Mouse (Mus musculus): Measurements from ENCODE around the gene Birc2. TPM values are rescaled to one million over a fixed set of nuclear protein-coding genes. Genes with fewer than 3 reads are reported as not detected.

Birc2 gene
- polyA plus RNA-seq, 1 experiment from 2014 or later = 32.7 TPM

DNA sequence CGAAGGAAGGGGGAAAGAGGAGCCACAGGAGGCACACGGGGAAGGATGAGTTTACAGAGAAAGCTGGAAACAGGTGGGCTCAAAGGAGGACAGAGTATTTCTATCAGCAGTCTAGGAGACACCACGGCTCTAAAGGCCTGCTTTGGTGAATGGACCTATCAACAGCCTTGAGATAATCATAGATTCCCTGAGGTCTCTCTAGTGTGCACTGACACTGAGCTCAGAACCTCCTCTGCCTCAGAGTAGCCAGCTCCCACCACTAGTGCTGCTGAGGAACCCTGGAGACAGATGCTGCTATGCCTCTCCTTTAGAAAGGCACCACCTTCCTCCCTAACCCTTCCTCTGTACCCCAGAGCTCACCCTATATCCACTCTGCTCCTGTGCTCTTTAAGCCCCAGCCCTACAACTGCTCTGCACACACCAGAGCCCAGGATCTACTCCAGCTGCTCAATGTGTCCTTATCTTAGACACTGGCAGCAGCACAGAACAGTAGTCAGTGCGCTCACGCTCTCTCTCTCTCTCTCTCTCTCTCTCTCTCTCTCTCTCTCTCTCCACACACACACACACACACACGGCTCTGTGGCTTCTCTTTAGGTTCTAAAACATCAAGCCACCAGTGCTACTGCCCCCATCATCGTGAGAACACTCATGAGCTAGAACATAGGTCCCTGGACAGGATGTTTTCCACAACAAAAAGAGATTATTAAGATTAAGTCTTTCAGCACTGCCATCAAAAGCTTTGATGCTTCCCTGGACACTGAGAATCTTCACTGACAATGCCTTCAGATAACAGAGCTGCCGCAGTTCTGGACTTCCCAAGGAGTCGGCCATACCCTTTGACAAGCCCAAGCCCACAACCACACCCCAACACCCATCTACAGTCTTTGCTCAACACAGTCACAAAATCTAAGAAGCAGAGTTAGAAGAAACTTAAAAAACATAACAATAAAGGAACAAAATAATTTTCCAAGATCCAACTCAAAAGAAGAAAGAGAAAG, 7.0 kb downstream of the Birc2 start:
- no peak overlapping the region for H3K27ac ChIP-seq (ENCODE audit: low read length)
- 75% methylated on average over 9 of the region's 9 CpGs for WGBS

DNA sequence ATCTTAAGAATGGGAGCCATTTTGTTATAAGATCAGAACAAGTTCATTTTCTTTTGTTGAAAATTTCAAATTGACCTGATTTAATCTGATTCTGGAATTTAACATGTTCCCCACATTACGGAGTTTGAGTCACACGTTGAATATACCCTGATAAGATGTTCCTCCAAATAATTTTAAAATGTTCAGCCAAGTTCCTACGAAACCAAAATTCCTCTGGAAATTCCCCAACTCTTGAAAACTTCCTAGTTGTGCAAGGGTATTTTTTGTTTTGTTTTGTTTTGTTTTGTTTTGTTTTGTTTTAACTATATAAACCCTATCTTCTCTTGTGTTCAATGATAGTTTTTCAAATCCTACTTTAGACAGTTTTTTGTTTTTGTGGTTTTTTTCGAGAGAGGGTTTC, 8.2 kb downstream of the Birc2 start:
- Histone ChIP-seq H3K36me3 (ENCODE audit: control insufficient read depth, insufficient read depth, low read length) (peaks cover 8% of the 10 kb centered on the region), H3K4me2 (ENCODE audit: low read depth, low read length) (no peak overlapping the region), H3K4me1 (replicated peaks; ENCODE audit: control insufficient read depth, insufficient read depth, low read length) (peaks cover 13% of the 10 kb centered on the region), H3K4me3 (ENCODE audit: low read length) (no peak overlapping the region), H3K27me3 (ENCODE audit: control insufficient read depth, insufficient read depth, low read depth, low read length) (no peaks in the 10 kb centered on the region), H3K9ac (ENCODE audit: low read length) (no peak overlapping the region), H3K9me3 (ENCODE audit: control insufficient read depth, low read length) (no peaks in the 10 kb centered on the region), H3K27ac (ENCODE audit: low read length) (no peak overlapping the region)
- no peak for ATAC-seq (ENCODE audit: low read depth)
- WGBS = 79% methylated on average over 4 of the region's 4 CpGs

More for the DNA sequence above, 7.0 kb downstream of the Birc2 start:
- Histone ChIP-seq H3K36me3 (ENCODE audit: control insufficient read depth, insufficient read depth, low read length) (peaks cover 12% of the 10 kb centered on the region), H3K27me3 (ENCODE audit: control insufficient read depth, insufficient read depth, low read depth, low read length) (no peaks in the 10 kb centered on the region), H3K9me3 (ENCODE audit: control insufficient read depth, low read length) (no peaks in the 10 kb centered on the region), H3K4me1 (replicated peaks; ENCODE audit: control insufficient read depth, insufficient read depth, low read length) (peaks cover 13% of the 10 kb centered on the region), H3K4me2 (ENCODE audit: low read depth, low read length) (no peak overlapping the region), H3K9ac (ENCODE audit: low read length) (no peak overlapping the region), H3K4me3 (ENCODE audit: low read length) (no peak overlapping the region)
- ATAC-seq (ENCODE audit: low read depth) = peak; percentile 71; the same call in 1 of the 2 replicates

DNA sequence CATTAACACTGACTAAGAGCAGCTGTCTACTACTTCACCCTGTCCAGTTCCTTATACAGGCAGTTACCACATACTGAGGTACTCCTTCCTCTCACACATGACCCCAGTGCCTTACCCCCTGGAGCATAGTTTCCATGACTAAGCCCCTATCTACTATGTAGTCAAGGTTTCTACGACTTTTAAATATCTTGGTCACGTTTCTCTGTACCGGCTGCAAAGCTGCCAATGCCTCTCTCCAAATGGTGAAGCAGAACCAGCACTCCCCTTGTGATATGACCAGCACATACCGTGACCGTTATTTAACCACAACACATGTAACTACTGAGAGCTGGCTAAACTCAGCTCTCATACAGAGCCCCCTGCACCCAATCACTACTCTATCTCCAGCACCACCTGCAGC, 11.9 kb downstream of the Birc2 start:
- H3K9me3 ChIP-seq (ENCODE audit: control insufficient read depth, low read length) = no peaks in the 10 kb centered on the region
- whole genome bisulfite sequencing = 93% methylated on average over 5 of the region's 5 CpGs
- no peak overlapping the region for H3K9ac ChIP-seq (ENCODE audit: low read length)
- no peak overlapping the region for H3K4me3 ChIP-seq (ENCODE audit: low read length)
- no peak overlapping the region for H3K4me2 ChIP-seq (ENCODE audit: low read depth, low read length)
- ATAC-seq (ENCODE audit: low read depth) = no peak
- H3K27me3 ChIP-seq (ENCODE audit: control insufficient read depth, insufficient read depth, low read depth, low read length) = no peaks in the 10 kb centered on the region
- no peak overlapping the region for H3K27ac ChIP-seq (ENCODE audit: low read length)
- H3K4me1 ChIP-seq (replicated peaks; ENCODE audit: control insufficient read depth, insufficient read depth, low read length) = peaks cover 4% of the 10 kb centered on the region; the same call in 1 of the 2 replicates
- peaks cover 8% of the 10 kb centered on the region for H3K36me3 ChIP-seq (ENCODE audit: control insufficient read depth, insufficient read depth, low read length)

DNA sequence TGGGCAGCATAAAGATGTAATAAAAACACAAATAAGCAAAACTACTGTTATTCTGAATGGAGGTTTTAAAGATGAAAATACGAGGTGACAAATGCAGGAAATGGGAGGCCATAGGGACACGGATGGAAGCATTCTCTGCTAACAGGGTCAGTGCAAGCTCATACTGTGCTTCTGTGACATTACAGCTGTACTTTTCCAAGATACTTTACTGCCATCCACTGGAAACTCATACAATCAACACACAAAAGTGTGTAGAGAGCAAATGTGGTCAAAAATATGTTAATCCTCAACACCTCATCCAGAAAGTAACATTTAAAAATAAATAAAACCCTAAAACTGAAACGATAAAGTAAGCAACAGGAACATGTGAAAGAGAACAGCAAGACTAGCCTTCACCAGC, 14.1 kb downstream of the Birc2 start:
- peaks cover 20% of the 10 kb centered on the region for H3K36me3 ChIP-seq (ENCODE audit: control insufficient read depth, insufficient read depth, low read length)
- no peak overlapping the region for H3K27ac ChIP-seq (ENCODE audit: low read length)
- no peak for ATAC-seq (ENCODE audit: low read depth)
- H3K9me3 ChIP-seq (ENCODE audit: control insufficient read depth, low read length) = no peaks in the 10 kb centered on the region
- no peak overlapping the region for H3K4me2 ChIP-seq (ENCODE audit: low read depth, low read length)
- no peak overlapping the region for H3K4me3 ChIP-seq (ENCODE audit: low read length)
- WGBS = 63% methylated on average over 3 of the region's 3 CpGs
- H3K27me3 ChIP-seq (ENCODE audit: control insufficient read depth, insufficient read depth, low read depth, low read length) = no peaks in the 10 kb centered on the region
- no peak overlapping the region for H3K9ac ChIP-seq (ENCODE audit: low read length)
- no peaks in the 10 kb centered on the region for H3K4me1 ChIP-seq (replicated peaks; ENCODE audit: control insufficient read depth, insufficient read depth, low read length)

DNA sequence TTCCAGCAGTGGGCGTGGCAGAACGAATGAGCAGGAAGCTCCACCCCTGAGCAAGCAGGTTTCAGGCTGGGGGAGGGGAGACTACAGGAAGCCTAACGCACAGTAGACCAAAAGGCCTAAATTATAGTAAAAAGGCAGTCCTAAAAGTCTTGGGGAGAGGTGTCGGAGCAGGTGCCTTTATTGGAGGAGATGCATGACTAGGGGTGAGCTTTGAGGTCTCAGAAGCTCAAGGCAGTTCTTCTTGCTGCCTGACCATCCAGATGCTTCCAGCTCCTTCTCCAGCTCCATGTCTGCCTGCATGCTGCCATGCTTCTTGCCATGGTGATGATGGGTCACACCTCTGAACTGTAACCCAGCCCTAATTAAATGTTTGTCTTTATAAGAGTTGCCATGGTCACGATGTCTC, 31.8 kb downstream of the Birc2 start:
- Histone ChIP-seq H3K27ac (ENCODE audit: low read length) (no peak overlapping the region), H3K9me3 (ENCODE audit: control insufficient read depth, low read length) (no peaks in the 10 kb centered on the region), H3K4me2 (ENCODE audit: low read depth, low read length) (no peak overlapping the region), H3K9ac (ENCODE audit: low read length) (no peak overlapping the region), H3K4me1 (replicated peaks; ENCODE audit: control insufficient read depth, insufficient read depth, low read length) (no peaks in the 10 kb centered on the region), H3K36me3 (ENCODE audit: control insufficient read depth, insufficient read depth, low read length) (no peaks in the 10 kb centered on the region), H3K27me3 (ENCODE audit: control insufficient read depth, insufficient read depth, low read depth, low read length) (no peaks in the 10 kb centered on the region), H3K4me3 (ENCODE audit: low read length) (no peak overlapping the region)
- WGBS = 75% methylated on average over 3 of the region's 5 CpGs
- no peak for ATAC-seq (ENCODE audit: low read depth)

DNA sequence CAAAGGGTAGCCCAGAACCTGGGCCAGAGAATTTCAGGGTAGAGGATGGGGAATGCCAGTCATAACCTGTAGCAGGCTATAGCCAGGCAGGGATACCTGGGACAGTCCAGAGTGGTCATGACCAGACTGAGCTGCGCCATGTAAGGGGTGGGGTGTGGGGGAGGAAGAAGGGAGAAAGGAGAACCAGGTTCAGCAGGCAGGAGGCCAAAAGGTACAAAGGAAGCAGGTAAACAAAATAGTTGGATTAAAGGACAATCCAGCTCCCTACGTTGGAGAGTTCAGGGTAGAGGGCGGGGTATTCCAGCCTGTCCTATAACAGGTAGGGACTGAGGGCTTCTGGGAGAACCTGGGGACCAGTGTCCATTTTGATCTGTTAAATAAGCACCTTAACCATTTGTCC, 38.3 kb downstream of the Birc2 start:
- H3K9ac ChIP-seq (ENCODE audit: low read length) = no peak overlapping the region
- no peak overlapping the region for H3K27ac ChIP-seq (ENCODE audit: low read length)
- no peaks in the 10 kb centered on the region for H3K4me1 ChIP-seq (replicated peaks; ENCODE audit: control insufficient read depth, insufficient read depth, low read length)
- H3K9me3 ChIP-seq (ENCODE audit: control insufficient read depth, low read length) = no peaks in the 10 kb centered on the region
- WGBS = 83% methylated on average over 3 of the region's 3 CpGs
- peaks cover 4% of the 10 kb centered on the region for H3K36me3 ChIP-seq (ENCODE audit: control insufficient read depth, insufficient read depth, low read length)
- no peaks in the 10 kb centered on the region for H3K27me3 ChIP-seq (ENCODE audit: control insufficient read depth, insufficient read depth, low read depth, low read length)
- no peak overlapping the region for H3K4me3 ChIP-seq (ENCODE audit: low read length)
- H3K4me2 ChIP-seq (ENCODE audit: low read depth, low read length) = no peak overlapping the region
- no peak for ATAC-seq (ENCODE audit: low read depth)

DNA sequence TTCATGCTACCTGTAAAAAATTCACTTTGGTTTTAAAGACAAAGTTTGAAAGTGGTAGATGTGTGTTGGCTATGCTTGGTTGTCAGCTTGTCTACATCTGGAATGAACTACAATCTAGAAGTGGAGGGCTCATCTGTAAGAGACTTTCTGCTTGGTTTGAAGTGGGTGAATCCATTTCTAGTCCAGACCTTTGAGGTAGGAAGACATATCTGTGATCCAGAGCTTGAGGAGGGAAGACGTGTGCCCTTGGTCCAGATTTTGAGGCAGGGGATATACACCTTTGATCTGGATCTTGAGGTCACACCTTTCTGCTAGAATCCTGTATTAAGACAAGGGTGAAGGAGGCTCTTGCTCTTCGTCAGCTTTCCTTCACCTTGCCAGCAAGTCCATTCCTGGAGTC, 39.3 kb downstream of the Birc2 start:
- 77% methylated on average over 2 of the region's 2 CpGs for WGBS
- Histone ChIP-seq H3K4me3 (ENCODE audit: low read length) (no peak overlapping the region), H3K4me1 (replicated peaks; ENCODE audit: control insufficient read depth, insufficient read depth, low read length) (no peaks in the 10 kb centered on the region), H3K27ac (ENCODE audit: low read length) (no peak overlapping the region), H3K27me3 (ENCODE audit: control insufficient read depth, insufficient read depth, low read depth, low read length) (no peaks in the 10 kb centered on the region), H3K36me3 (ENCODE audit: control insufficient read depth, insufficient read depth, low read length) (peaks cover 7% of the 10 kb centered on the region), H3K9me3 (ENCODE audit: control insufficient read depth, low read length) (no peaks in the 10 kb centered on the region), H3K4me2 (ENCODE audit: low read depth, low read length) (no peak overlapping the region), H3K9ac (ENCODE audit: low read length) (no peak overlapping the region)
- ATAC-seq (ENCODE audit: low read depth) = no peak

DNA sequence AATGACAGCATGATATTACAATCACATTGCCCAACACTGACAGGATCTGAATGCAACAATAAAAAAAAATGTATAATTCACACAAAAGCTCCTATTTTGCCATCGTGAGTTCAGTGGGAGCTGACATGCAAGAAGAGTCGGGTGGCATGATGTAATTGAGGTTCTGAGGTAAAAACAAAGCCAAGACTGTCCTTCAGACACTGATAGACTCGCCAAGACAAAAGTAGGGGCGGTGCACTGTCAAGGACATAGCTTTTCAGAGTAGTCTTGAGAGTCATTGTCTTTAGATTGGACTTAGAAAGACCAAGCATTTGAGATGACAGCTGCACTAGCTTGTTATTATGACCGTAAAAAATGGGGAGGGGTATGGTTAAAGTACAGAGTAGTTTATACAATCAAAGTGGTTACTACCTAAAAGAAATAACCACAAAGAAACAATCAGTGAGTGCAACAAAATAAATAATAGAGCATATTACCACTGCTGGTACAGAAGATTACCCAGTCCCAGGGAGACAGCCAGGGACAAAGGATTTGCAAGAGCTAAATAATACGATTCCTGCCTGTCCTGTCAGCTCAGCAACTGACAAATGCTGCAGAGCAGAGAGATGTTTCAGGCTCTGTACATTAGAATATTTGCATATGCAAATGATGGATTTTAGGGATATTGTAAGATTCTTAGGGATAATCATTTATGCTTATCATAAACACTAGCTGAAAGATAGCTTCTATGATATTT, 40.6 kb downstream of the Birc2 start:
- WGBS = 72% methylated on average over 6 of the region's 6 CpGs
- no peaks in the 10 kb centered on the region for H3K9me3 ChIP-seq (ENCODE audit: control insufficient read depth, low read length)
- H3K27me3 ChIP-seq (ENCODE audit: control insufficient read depth, insufficient read depth, low read depth, low read length) = no peaks in the 10 kb centered on the region
- no peak overlapping the region for H3K27ac ChIP-seq (ENCODE audit: low read length)
- H3K4me2 ChIP-seq (ENCODE audit: low read depth, low read length) = no peak overlapping the region
- ATAC-seq (ENCODE audit: low read depth) = no peak
- peaks cover 10% of the 10 kb centered on the region for H3K36me3 ChIP-seq (ENCODE audit: control insufficient read depth, insufficient read depth, low read length)
- no peaks in the 10 kb centered on the region for H3K4me1 ChIP-seq (replicated peaks; ENCODE audit: control insufficient read depth, insufficient read depth, low read length)
- no peak overlapping the region for H3K9ac ChIP-seq (ENCODE audit: low read length)
- H3K4me3 ChIP-seq (ENCODE audit: low read length) = no peak overlapping the region

DNA sequence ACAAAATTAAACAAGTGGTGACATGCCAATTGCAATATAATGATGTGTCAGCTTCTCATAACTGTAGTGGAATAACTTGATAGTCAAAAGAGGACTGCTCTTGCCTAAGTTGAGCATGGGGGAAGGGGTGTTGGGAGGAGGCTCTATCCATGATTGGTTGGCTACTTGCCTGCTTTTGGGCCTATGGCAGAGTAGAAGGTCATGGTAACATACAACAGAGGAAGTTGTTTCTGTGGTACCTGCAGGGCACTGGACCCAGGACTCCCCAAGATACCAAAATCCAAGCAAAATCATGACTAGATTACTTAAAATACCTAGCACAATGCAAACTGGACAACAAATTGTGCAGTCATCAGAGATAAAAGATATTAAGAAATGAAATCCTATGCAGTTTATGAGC, 41.3 kb downstream of the Birc2 start:
- Histone ChIP-seq H3K9me3 (ENCODE audit: control insufficient read depth, low read length) (no peaks in the 10 kb centered on the region), H3K4me3 (ENCODE audit: low read length) (no peak overlapping the region), H3K9ac (ENCODE audit: low read length) (no peak overlapping the region), H3K27ac (ENCODE audit: low read length) (no peak overlapping the region), H3K36me3 (ENCODE audit: control insufficient read depth, insufficient read depth, low read length) (peaks cover 13% of the 10 kb centered on the region), H3K27me3 (ENCODE audit: control insufficient read depth, insufficient read depth, low read depth, low read length) (no peaks in the 10 kb centered on the region), H3K4me1 (replicated peaks; ENCODE audit: control insufficient read depth, insufficient read depth, low read length) (no peaks in the 10 kb centered on the region), H3K4me2 (ENCODE audit: low read depth, low read length) (no peak overlapping the region)
- ATAC-seq (ENCODE audit: low read depth) = no peak

All from lung, embryonic 16.5 days (tissue).